Mouse (Mus musculus): ENCODE data around the gene Pklr.

DNA sequence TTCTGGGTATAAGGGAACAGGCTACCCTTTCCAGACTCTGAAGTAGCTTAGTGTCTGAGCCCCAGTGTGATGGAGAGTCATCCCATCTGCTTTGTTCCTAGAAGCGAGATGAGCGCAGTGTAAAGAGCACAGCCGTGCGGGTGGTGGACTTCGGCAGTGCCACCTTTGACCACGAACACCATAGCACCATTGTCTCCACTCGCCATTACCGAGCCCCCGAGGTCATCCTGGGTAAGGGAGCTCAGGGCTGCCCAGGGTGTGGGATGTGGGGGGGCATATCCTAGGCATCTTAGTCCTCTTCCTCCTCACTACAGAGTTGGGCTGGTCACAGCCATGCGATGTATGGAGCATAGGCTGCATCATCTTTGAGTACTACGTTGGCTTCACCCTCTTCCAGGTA is 38.9 kb downstream of the Pklr start:
- TF ChIP-seq CTCF (conservative IDR thresholded peaks at IDR 0.05; ENCODE audit: low read length) = no peak
- no peak for TF ChIP-seq NANOG (IDR thresholded peaks at IDR 0.05; ENCODE audit: borderline replicate concordance, low read length)

Data from E14TG2a.4 (cell line).